Mouse (Mus musculus) regulatory T cell (primary cell): ENCODE data around the gene Rspo3.

Source experiments
- in situ Hi-C: fragments of 300-600 bp; cut with MboI, MseI; formaldehyde crosslinking; loops from one replicate; pipeline ENCODE4 v1.15.1; 2025; ENCODE audit warnings: high pct_unique_total_duplicates

Rspo3 gene

DNA sequence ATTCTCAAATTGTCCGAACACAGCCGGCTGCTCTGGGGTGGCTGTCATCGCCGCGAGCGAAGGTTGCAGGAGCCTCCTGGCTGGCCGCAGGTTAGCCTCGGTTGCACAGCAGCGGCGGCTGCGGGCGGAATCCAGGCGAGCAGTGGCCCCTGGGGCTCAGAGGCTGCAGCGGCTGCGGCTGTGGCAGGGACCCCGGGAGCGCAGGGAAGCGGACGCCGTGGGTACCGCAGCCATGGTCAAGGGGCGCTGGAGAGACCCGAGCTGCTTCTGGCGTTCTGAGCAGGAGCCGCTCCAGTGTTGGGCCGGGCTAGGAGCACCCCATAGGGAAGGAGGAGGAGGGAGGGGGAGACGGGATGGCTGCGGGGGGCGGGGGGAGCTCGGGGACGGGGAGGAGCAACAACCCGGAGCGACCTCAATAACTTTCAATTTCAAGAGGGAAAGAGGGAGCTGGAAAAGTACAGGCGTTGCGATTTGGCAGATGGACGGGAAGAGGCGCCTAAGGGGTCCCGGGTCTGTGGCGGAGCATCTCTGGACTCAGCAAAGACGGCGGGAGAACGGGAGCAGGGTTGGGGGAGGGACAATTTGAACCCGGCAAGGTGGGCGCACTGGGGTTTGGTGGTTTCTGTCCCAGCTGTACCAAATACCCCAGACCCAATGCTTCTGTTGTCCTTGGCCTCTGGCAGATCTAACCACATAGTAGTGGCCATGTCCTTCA, at the start of gene Rspo3:
Rspo3 (minus strand) TSS at position 322 of the 715 bp plus-strand sequence.
- in situ Hi-C loops: loop anchor here (25.0 kb wide), 1 partner anchor 1002 kb away; no protein-coding TSS in a partner anchor

DNA sequence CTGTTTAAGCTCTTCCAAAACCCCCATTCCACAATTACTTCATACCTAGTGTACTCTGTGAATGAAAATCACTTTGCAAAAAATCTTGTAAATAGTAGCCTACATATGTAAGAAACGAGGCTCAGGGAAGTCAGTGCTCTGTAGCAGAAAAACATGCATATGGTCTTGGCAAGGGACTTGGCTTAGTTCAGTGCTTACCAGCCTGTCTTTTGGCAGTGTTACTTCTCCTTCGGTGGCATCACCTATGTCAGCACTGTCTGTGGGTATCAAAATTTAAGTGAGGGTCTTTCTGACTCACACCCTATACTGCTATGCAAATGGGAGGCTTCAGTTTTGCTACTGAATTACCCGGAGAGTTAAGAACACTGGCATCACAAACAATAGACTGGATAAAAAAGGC, 46.3 kb upstream of the Rspo3 start:
- in situ Hi-C loops: no loop called here

DNA sequence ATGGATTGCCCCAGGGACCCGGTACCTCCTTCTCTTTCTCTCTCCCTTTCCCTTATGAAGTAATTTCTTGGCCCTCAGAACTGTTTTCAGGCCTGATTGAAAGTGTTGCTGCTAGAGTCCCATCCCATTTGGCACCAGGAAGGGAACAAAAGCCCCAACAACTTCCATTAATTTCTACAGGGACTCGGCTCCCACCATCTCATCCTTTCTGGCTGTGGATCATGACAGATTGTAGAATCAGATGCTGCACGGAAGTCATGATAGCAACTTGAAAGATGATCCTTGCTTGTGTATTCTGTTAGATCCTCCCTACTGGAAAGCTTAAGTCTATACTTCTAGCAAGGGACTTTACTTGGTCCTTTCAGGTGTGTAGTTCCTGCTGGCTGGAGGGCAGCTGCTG, 45.8 kb upstream of the Rspo3 start:
- in situ Hi-C loops: no loop called here

DNA sequence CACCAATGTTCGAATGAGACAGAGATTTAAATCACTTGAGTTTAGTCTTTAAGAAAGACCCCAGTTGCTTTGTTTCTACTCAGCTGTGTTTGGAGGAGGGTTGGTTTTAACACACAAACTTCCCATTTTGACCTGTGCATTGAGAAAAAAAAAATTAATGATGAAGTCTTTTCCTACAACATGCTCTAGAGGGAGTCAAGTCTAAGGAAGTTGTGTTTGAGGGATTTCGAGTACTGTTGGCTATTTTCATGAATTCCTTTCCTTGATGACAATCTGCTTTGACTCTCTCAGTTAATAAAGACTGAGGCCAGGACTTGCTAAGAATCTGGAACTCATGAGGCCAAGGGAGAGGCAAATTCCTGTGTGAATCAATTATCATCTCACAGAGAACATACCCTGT, 20.3 kb upstream of the Rspo3 start:
- in situ Hi-C loops: no loop called here

DNA sequence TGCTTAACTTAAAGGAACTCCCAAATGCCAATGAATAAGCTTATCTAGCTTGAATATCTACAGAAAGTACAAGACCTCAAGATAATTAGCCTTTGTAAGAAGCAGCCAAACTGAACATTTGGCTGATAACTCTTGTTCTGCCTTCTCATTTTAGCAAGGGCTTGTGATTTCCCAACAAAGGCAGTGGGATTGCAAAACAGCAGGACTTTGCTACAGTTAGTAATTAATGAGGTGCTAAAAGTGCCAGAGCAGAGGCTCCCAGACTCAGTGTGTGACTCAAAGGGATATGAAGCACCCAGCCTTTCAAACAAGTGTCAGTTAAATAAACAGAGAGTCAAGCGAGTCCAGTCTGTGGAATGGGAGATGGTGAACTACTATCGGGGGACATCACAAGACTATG, 18.7 kb upstream of the Rspo3 start:
- in situ Hi-C loops: no loop called here

DNA sequence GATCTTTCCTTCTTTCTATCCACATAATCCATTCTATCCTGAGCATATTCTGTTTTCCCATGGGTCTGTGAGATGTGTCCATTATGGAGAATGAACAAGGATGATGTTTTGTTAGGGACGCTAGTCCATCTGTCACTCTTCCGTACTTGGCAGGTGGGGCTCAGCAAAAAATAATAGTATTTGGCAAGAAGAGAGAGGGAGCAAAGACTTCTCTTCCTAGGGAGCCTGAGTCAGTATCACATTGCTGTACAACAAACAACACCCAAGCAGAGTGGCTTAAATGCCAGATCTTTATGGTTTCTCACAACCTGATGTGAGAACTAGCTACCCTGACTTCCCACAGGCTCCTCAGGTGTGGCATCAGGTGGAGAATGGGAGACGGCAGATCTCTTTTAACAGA, 7.3 kb upstream of the Rspo3 start:
- in situ Hi-C loops: loop anchor here (25.0 kb wide), 1 partner anchor 994 kb away; no protein-coding TSS in a partner anchor

DNA sequence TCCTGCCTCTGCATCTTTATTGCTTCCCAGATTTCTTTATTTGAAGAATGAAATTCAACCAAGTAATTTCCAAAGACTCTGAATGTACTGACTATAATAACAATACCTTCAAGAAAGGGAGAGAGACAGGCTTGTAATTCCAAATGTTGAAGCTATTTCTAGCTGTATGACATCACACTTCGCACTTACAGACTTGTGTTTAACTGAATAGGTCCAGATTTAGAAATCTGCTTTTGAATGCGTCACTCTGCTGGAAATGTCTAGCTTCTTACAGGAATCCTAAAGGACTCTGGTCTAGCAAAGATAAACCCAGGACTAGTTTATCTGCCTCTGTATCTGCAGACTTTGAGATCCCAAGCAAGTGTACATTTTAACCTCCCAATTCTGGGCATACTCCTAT, 3.8 kb upstream of the Rspo3 start:
- in situ Hi-C loops: loop anchor here (25.0 kb wide), 1 partner anchor 998 kb away; no protein-coding TSS in a partner anchor

DNA sequence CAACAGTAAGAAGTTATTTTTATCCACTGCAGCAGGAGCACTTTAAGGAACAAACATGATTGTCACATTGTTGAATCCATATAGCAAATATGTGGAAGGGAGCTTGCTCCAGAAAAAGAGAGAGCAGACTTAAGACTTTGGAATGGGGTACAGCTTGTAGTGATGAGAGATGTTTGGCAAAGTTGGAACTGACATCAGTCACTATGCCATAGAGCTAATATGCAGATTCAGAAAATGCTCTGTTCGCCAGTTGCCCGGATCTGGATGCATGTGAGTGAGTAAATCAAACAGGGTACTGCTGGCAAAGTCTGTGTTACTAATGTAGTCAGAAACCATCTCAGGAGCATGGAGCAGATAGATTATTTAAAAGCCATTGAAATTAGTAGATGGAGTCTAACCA, 3.1 kb upstream of the Rspo3 start:
- in situ Hi-C loops: loop anchor here (25.0 kb wide), 1 partner anchor 999 kb away; no protein-coding TSS in a partner anchor

DNA sequence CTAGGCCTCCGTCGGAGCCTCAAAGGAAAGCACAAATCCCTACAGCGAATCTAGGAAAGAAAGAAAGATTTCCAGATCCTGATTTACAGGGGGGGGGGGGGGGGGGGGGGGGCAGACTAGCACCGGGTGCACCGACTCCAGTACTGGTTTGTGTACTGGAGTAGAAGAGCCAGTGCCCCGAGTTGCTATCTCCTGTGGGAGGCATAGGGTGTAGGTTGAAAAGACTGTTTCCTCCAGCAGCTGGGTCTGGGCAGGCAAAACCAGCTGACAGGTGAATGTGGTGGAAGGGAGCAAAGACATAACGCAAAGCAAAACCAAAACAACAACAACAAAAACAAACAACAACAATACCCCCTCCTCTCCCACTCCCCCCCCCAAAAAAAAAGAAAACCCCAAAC, 838 bp downstream of the Rspo3 start:
- in situ Hi-C loops: loop anchor here (25.0 kb wide), 1 partner anchor 1002 kb away; no protein-coding TSS in a partner anchor

DNA sequence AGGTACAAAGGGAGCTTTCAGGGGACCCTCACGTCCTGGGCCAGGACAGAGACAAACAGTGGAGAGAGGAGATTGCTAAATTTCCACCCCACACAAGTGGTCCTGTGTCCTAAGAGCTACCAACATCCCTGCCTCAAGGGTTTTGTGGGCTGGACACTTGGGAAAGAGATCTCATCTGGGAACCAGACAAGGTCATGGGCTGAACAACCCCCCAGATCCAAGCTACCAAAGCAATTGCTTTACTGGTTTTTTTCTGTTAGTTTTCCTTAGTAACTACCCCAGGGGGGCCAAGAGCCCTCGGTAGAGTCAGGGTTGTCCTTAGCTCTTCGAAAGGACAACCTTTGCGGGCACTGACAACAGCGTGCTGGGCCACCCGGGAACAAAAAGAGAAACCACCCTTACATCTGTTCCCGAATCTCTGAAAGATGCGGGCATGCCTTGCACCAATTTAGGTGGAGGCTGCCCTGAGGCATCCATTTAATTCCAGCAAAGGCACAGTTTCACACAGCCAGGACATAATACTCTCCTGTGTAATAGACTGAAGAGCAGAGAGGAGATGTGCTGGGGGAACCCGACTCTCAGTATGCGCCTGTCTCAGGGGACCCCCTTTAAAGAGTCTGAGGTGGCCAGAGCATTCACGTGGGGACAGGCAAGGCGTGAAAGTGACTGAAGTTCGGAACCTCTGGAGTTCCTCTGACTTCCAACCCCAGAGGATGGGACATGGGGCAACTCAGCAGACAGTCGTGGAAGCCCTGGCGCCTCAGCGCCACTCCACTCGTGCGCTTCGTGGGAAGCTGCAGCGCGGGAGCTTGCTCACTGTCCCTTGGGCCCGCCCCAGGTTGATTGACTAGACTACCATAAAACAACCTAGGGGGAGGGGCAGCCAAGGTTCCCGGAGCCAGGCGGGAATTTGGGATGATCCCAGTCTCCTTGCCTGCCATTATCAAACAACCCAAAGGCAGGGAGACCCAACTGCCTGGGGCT, 1.5 kb downstream of the Rspo3 start:
- in situ Hi-C loops: loop anchor here (25.0 kb wide), 1 partner anchor 1003 kb away; no protein-coding TSS in a partner anchor

DNA sequence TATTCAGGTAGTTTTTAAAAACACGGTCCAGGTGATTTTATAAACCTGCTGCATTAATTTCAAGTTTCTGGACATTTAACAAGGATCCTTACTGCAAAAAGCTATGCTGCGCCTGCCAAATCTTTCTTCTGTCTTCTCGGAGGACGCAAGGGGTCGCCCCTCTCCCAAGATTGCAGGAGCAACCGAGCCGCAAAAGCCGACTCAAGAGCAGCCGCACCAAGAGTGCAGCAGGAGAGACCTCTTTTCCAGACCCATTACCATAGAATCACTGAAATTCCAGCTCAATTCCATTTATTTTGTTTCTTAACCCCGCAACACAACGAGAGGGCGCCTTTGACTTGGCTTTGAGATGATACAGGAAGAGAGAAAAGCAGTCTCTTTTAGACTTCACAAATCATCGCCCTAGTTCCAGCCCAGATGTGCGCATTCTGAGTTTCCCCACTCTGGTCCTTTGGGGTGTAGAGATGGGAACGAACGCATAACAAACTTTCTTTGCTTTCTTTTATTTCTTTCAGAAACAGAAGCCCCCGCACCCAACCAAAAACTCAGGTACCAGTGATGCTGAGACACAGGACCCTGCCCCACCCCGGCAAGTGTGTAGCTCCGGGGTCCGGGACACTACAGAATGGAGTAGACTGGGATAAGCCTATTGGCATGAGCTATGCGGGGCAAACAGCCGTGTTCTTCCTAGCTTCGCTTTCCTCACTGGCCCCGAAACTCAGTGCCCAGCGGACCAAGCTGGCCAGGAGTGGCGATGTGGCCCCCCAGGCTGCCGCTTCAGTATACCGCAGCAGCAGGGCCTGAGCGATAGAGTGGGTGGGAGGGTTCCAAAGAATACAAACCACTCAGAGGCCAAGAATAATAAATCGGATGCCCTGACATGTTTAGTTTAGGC, 2.6 kb downstream of the Rspo3 start:
- in situ Hi-C loops: loop anchor here (25.0 kb wide), 1 partner anchor 1004 kb away; no protein-coding TSS in a partner anchor

DNA sequence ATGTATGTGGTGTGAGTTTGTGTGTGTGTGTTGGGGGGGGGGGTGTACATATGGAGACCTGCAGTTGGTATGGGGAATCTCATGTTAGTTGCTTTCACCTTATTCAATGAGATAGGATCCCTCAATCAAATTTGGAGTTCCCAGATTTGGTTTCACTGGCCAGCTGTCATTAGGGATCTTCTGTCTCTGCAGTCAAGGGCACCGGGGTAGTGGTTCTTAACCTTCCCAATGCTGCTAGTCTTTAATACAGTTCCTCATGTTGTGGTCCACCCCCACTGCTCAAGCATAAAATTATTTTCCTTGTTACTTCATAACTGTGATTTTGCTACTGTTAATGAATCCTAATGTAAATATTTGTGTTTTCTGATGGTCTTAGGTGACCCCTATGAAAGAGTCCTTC, 22.1 kb downstream of the Rspo3 start:
- in situ Hi-C loops: no loop called here

DNA sequence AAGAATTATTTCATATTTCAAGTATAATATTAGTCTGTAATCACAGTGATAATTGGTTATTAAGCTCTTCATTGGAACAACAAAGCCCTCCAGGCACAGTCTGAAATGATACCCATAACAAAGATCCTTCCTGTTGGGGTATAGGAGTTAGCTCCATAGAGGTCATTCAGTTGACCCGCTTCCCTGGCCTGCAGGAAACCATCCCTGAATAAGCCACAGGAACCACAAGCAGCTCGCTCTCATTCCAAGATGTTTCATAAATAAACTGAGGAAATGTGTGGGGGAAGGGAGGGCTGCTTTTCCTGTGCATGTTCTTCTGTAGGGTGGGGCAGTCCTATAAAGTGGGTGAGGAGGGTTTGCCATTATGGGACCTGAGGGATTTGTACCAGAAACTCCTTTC, 27.5 kb downstream of the Rspo3 start:
- in situ Hi-C loops: no loop called here

DNA sequence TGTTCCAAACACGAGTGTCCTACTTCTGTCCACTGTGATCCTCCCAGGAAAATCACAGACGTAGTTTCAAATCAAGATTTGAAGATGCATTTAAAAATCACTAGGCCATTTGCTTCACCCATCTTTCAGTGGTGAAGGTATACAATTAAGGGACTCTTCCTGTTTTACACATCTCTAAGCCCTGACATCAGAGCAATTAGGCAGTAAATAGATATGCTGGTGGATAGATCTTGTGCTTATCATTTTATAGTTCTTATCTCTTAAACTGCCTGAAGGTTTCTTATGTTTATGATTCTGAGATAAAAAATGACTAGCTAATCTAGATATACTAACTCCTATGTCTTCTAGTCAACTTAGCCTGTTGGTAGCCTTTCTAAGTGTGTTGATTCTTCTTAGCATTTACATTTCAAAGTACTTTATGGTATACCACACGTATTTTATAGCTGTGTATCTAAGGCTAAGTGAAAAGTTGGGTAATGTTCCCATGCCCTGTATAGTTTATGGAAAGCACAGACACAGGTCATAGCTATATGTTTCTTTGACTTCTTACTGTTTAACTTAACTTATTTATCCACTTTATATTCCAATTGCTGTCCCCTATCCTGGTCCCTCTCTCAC, 38.4 kb downstream of the Rspo3 start:
- in situ Hi-C loops: no loop called here

DNA sequence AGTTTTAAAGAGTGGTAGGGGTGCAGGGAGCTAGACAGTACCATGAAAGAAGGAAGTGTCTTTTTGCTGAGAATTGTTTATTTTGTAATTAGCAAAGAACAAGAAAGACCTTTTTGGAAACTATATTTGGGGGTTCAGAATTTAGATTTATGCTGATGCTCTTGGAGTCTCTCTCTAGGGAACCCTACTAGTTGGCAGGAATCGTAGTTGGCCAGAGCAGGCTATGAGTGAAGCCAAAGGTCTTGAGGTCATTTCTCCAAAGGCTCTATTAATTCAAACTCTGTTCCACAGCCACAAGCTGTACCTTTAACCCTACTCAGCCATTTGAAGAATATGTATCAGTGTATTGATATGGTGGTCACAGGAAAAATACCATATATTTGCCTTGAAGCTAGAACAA, 41.7 kb downstream of the Rspo3 start:
- in situ Hi-C loops: no loop called here

DNA sequence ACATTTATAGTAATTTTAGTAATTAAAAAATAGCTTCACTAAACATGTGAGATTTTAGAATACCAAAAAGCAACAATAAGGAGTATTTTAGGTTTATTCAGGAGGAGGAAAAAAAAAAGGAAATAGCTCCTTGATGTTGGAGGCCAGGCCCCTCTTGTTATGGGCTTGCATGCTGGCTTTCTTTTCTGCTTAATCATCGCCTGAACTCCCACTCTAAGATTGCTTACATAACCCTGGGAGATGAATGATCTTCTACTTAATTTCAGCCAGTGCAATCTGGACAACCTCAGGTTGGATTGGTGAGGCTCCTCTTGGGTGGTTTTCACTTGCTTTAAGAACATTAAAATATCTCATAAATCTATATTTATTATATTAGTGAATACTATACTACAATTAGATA, 54.7 kb downstream of the Rspo3 start:
- in situ Hi-C loops: no loop called here

DNA sequence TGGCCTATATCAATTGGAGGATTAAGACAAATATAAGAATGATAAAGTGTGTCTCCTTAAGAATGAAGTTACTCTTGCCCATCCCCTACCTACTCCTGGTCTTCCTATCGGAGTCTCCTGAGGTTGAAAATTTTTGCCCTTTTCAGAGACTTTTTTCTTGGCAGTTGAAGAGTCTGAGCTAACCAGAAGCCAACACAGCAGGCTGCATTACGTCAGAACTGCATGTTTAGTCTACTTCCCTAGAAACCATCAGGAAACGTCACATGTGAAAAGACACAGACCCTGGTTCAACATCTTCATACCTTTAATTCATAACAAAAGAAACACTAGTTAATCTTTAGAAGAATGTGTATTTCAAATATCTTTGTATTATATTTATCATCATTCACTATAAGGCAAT, 56.3 kb downstream of the Rspo3 start:
- in situ Hi-C loops: no loop called here

DNA sequence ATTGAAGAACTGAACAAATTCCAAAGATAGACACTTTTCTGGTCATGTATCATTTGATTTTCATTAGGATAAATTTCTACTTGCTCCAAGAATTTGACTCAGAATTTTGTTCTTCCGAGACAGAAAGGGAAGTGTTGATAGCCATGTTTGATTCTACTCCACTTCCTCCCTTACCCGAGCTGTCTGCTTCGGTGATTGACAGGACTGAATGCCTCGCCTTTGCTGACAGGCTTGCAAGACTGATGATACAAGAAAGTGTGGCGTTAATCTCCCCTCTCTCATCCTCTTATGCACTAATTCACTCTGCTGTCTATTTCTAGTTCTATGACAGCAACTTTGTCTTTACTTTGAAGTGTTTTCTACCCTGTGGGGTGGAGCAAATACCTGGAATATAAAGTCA, 65.2 kb downstream of the Rspo3 start:
- in situ Hi-C loops: no loop called here

DNA sequence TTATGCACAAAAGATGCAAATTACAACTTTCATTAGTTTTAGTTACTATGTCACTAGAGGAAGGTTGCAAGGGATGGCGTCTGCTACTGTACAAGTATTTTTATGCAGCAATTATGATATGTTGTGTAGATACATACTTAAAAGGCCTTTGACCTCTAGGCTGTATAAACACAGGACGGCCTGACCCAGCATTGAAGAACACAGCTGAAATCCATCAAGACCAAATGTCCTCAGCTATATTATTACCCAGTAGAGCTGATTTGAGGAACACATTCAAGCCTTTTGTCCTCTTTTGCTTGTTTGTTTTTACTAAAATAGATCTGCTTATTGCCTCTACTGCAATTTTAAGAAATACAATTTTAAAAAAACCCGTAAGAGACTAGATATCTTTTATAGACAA, 75.6 kb downstream of the Rspo3 start:
- in situ Hi-C loops: no loop called here

DNA sequence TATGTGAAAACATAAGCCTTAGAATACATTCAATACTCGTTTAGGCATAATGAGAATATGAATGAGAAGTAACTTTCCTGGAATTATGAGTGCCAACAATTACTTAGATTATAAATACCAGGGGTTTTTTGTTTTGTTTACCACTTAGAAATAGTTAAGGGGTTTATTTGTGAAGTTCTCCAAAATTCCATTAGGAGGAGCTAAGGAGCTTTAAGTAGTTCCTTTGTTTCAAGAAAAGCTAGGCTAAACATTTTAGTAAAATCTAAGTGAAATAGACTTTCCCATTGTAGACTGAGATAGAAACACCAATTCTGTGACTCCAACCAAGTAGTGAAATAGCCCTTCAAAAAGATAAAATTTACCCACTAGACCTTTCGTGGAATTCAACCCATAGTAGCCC, 76.0 kb downstream of the Rspo3 start:
- in situ Hi-C loops: no loop called here

DNA sequence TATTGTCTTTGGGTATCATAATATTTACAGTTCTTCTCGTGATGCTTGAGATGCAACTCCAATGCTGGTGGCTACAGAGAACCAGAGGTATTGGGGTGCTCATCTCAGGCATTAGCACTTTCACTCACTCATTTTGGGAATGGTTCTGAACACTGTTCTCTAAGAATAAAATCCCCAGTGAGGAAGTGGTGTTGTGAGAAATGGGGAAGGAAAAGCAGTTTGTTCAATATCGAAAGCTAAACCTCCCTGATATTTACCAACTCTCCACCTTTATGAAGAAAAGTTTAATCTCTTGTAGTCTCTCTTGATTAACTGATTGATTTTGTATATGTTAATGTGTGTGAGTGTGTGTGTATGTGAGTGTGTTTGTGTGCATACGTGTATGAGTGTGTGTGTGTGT, 90.6 kb downstream of the Rspo3 start:
- in situ Hi-C loops: no loop called here
